Mouse (Mus musculus): ENCODE results near the gene Vmn1r15.

The Vmn1r15 gene

GRCm38 (mm10) chr6:57257652-57258051 lies at the start of gene Vmn1r15:
Gene Vmn1r15, plus strand, starts transcription at chr6:57257952.
- no peak for DNase-seq (ENCODE audit: low spot score)

DNA sequence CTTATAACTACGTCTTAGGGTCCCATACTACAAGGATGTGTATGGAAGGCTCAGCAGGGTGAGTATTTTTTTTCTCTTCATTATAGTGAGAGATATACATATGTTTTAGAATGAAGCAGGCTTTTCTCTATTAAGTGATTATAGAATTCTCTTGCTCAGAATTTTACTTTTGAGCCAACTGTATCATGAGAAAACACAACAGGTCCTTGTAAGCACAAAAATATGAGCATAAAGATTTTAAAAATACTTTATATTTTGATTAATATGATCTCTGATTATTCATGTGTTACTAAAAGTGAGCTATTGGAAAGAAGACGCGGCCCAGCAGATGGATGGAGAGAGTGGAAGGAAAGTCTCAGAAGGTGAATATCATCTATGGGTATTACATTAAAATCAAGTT lies 26.4 kb upstream of the Vmn1r15 start, which contains the start of gene Vmn1r14:
Vmn1r14 (plus strand) TSS at position 301 of the 400 bp plus-strand sequence.
- DNase-seq (ENCODE audit: low spot score): no peak

GRCm38 (mm10) chr6:57260990-57261389 lies 3.2 kb downstream of the Vmn1r15 start:
- DNase-seq (ENCODE audit: low spot score): no peak

- DNase-seq (ENCODE audit: low spot score): no peak
Measured at GRCm38 (mm10) chr6:57271881-57272280, 14.1 kb downstream of the Vmn1r15 start.

DNA sequence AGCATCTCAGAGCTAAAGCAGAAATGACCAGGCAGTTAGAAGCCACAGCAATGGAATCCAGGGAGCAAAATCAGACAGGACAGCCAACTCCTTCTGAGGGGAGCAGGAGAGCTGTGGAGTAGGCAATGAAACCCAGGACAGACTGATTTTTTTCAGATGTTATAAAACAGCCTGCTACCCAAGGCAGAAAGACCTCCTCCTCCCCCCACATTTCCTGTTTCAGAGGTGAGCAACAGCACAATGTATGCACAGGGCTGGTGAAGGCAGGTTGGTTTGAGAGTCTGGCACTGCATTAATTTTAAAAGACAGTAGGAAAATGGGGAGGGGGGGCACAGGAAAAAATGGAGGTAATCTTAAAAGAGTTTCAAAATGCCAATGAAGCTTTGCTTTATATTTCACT lies 14.8 kb downstream of the Vmn1r15 start:
- no peak for DNase-seq (ENCODE audit: low spot score)

GRCm38 (mm10) chr6:57278952-57279351 lies 21.2 kb downstream of the Vmn1r15 start:
- no peak for DNase-seq (ENCODE audit: low spot score)

Data from ovary, adult 18-20 months (tissue).